Mouse (Mus musculus) 3134 (cell line): ENCODE data around the gene Ddah1.

ENCODE experiments used
- DNase-seq: peaks from one replicate; pipeline ENCODE4 v3.0.0-alpha.2; 2011; ENCODE audit warnings: low spot score; ENCODE audit not compliant: insufficient read length; ENCODE audit errors: extremely low read depth

Gene Ddah1

DNA sequence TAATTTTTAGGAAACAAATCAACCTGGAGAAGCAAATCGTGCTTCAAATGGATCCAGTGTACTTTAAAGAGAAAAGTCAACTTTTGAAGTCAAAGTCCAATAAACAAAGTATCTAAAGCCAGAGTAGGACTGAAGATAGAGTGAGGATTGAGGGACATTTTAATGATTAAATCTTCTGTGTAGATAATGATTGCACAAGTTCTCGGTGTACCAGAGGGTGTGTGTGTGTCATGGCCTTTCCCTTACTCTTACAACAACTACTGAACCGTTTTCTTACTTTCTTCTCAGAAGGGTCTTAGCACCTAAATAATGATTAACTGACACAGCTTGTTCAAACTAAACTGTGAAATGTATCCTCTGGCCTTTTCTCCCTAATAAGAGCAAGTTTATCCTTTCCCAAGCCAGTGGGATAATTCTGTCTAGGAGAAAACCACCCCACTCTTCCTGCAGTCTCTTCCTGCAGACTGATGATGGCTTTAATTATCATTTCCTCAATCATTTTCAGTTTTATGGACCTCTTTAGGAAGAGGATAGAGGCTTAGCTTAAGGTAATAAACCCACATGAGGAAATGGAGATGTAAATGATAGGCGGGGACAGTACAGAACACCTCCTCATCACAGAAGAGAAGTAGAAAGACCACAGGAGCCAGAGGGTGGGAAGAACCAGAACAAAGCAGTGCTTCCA is 4.6 kb downstream of the Ddah1 start:
- DNase-seq, result no peak

DNA sequence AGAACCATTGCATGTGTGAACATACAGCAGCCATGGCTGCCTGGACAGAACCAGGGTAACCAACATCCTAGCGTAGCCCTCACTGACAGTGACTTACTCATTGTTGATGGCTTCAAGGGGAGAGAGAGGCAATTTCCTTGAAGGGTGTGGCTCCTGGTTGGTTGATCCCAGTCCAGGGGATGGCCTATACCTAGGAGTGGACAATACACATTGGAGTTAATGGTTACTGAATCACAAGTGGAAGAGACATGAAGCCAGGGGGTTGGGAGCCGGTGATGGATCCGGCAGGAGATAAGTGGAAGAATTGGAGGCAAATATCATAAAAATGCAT is 5.1 kb downstream of the Ddah1 start:
- no peak for DNase-seq

GRCm38 (mm10) chr3:145764416-145764815 is 5.9 kb downstream of the Ddah1 start:
- no peak for DNase-seq

- no peak for DNase-seq
These were observed 10.0 kb downstream of the Ddah1 start for GRCm38 (mm10) chr3:145768439-145768838.

DNA sequence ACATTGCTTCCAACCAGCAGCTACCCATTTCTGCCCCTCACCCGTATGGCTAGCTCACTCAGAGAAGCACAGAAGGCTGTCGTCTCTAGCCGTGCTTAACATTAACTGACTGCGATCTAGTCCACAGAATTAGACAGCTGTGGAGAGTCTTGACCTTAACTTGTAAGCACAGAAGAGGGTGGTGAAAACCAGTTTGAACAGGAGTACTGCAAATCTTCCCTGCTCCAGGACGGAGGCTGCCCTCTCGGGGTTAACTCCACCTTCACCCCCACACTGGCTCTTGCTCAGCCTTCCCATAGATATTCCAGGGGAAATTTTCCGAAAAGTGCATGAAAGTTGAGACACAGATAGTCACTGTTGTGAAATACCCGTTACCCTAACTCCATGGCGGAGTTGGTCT is 14.9 kb downstream of the Ddah1 start:
- no peak for DNase-seq

GRCm38 (mm10) chr3:145774336-145774735 is 15.9 kb downstream of the Ddah1 start:
- no peak for DNase-seq

DNA sequence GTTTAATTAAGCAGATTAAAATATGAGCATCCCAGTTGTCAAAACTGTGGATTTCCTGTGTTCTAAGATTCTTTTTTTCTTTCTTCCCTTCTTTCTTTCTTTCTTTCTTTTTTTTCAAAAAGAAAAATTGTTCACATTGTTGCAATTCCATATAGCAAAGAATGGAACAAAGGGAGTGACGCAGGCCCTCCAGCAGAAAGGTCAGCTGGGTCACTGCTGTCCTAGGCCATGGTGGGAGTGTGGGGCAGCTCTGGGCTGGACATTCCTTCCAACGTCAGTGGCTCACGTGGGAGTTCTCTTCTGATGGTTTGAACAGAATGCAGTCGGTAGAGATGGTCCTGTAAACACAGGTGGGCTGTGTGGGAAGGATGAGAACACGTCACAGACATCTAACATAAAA is 16.8 kb downstream of the Ddah1 start:
- no peak for DNase-seq

DNA sequence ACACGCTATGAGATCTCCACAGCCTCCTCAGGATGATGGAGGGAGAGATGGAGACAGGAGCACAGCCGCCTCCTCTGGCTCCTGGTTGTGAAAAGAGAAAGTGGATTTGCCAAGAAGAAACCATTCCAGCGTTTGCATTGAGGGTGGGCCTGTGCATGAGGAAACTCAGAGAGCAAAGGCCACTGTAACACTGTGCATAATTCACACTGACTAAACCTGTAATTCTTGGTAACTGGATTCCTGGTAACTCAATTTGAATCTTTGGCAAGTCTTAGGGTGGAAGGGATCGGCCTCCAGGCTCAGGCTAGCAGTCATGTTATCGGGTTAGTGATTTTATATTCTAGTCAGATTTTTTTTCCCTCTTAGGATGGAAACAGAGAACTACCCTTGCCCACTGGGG is 17.4 kb downstream of the Ddah1 start:
- DNase-seq, result no peak

GRCm38 (mm10) chr3:145777006-145777405 is 18.5 kb downstream of the Ddah1 start:
- DNase-seq, result no peak

GRCm38 (mm10) chr3:145778406-145778922 is 20.0 kb downstream of the Ddah1 start:
- no peak for DNase-seq

DNA sequence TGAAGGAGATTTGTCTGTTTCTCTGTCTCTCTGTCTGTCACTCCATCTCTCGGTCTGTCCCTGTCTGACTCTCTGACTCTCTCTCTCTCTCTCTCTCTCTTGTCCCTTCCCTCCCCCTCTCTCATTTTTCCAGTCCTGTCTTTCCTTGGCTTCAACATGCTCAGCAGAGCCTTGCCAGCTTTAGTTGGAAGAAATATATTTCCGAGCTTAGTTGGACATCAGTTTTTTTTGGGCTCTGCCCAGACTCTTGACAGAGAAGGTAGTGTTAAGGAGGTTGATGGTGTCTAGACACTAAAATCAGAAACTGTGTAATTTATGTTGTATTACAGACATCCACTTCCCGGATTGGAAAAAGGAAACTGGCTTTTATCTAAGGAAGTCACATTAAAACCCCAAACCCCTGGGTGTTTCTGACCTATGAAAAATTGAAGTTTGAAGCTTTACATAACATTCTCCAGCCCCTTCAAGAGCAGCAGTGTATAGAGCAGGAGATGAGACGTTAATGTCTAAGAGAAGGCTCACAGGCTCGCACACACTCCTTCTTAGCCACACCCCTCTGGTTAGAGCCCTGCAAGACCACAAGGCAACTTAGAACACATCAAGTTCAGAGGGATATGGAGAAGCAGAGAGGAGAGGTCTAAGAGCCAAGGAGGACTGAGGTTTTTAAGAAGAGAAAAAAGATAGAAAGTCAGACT is 21.0 kb downstream of the Ddah1 start:
- no peak for DNase-seq

DNA sequence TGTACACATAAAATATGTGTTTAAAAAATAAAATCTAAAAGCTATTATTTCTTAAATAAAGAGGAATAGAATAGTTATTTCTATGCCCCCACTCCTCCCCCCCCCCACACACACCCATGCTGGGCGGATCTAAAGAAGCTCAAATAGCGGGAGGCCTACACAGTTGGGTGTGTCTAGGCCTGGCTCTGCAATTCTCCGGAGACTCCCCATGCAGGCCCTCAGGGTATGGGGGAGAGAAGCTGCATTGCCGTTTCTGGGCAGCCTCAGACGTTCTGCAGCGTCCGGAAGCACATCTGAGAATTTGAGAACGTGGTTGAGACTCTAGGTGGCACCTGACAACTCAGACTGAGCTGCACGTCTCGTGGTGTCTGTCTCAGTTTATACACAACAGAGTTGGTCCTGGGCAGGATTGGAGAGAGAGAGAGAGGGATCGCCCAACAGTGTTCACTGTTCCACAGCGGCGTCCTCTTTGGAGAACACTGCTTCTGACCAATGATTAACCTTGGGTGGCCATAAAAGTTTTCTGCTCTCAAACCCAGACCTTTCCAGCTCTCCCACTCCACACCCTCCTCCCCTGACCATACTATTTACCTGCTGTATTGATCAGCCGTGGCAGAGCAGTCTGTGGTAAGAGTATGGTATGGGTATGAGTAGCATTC is 22.4 kb downstream of the Ddah1 start:
- no peak for DNase-seq

GRCm38 (mm10) chr3:145785244-145785643 is 26.8 kb downstream of the Ddah1 start:
- DNase-seq, result no peak

DNA sequence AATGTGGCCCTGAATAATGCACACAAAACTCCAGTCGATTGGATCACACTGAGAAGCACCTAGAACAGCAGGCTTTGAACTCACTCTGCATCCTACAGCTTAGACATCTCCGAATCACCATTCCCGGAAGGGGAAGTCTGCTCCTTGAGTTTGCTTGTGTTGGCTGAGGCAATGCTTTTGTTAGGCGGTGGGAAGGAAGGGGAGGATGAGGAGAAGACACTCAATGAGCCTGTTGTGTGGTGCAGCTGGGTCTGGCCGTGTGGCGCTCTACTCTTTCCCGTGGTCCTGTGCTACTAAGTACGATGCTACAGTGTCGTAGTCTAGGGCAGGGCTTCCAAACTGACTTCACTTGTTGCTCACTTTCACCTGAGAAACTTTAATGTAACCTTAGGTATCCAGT is 28.8 kb downstream of the Ddah1 start:
- DNase-seq, result no peak

DNA sequence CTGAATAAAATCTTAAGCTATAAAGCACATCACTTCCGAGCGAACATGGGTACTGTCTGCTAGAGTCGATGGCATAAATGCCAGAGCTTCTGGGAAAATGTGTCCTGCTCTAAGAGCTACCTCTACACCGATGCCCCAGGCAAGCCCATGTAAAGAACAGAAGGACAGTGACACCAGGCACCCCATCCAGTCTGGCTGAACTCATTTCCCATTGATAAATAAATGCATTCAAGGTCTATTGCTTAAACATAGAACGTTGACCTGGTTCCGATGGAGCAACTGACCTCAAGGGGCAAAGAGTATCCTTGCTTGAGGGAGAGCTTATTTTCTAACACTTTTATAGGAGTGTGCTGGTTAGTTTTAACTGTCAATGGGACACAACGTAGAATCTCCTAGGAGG is 30.6 kb downstream of the Ddah1 start:
- no peak for DNase-seq

- no peak for DNase-seq
These were observed 31.8 kb downstream of the Ddah1 start for GRCm38 (mm10) chr3:145790233-145790632.

- DNase-seq, result no peak
These were observed 32.2 kb downstream of the Ddah1 start for GRCm38 (mm10) chr3:145790709-145791108.

GRCm38 (mm10) chr3:145794355-145794754 is 35.9 kb downstream of the Ddah1 start:
- no peak for DNase-seq

- no peak for DNase-seq
These were observed 37.4 kb downstream of the Ddah1 start for GRCm38 (mm10) chr3:145795896-145796295.

DNA sequence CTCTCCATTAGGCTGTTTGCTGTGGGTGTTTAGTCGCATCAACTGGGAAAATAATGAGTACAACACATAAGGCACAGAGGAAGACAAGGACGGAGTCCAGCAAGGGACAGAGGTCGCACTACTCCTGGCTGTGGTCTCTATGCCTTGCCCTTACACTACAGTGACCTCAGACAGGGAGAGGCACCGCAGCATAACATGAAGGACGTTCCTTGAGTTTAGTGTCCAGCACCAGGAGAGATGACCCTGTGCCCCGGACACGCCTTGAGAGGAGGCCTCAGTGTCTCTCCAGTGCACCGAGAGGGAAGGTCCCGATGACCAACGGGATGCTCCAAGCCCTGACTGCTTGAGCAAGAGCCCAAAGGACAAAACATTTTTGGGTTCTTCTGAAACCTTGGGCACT is 39.6 kb downstream of the Ddah1 start:
- DNase-seq, result no peak

DNA sequence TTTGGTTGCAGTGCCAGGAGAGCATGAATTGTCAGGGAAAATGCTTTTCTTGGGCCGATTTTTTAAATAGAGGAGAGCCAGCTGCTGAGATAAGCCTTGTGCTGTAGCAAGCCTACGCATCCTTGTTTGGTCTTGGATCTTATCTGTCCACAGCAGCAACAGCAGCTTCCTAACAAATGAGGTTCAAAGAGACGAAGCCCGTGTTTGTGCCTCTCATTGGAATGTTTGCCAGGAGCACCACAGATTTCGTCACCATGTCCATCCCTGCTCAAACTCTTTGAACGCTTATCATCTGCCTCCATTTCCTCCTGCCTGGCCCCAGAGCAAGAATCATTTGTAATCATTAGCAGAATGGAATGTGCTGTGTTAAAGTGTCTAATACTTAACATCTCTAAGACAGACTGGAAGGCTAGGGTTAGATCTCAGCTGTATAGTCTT is 40.3 kb downstream of the Ddah1 start:
- DNase-seq, result no peak

DNA sequence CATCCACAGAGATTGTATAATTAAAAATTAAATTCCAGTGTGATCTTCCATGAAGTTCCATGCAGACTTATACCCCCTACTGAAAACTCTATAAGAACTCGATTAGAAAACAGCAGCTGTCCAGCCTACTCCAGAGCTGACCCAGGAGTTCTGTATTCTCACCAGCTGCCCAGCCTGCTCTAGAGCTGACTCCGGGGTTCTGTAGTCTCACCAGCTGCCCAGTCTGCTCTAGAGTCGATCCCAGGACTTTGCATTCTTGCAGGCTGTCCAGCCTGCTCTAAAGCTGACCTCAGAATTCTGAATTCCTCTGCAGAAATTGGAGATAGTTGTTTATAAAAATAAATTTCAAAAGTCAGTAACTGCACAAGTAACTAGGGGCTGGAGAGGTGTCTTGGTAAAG is 40.9 kb downstream of the Ddah1 start:
- no peak for DNase-seq
